Mouse (Mus musculus): ENCODE results near the gene Vmn2r81. TPM values are rescaled to one million over a fixed set of nuclear protein-coding genes. Genes with fewer than 3 reads are reported as not detected.

Vmn2r81 gene
- total RNA-seq (2023): not detected in 4 replicates

DNA sequence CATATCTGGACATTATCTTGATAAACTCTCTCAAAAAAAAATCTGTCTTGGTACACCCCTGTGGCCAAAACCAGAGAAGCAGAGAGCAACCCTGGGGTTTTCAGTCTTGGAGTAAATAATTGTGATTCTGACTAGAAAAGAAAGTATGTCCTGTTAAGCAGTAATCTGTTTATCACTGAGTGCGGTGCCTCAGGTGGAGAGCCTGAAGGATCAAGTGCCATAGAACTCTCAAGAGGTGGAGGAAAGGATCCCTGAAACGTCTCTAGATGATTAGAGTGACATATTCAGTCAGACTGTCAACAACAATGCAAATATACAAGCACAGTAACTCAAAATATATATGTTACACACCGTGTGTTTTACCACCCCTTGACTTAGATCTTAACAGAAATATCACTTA lies at the start of gene Vmn2r81:
Vmn2r81 (plus strand) TSS at position 301 of the 400 bp plus-strand sequence.

Other genes starting within 250 kb of the Vmn2r81 start
- not detected in 4 replicates for gene Olfr1351, start 235.2 kb upstream of the Vmn2r81 start, total RNA-seq (2023)
- not detected in 4 replicates for gene Olfr57, start 219.0 kb upstream of the Vmn2r81 start, total RNA-seq (2023)
- 16.9 to 20.4 TPM (median 19.5 TPM) in 4 replicates for gene 2610008E11Rik, start 150.1 kb upstream of the Vmn2r81 start, total RNA-seq (2023)
- gene Vmn2r80, start 98.9 kb upstream of the Vmn2r81 start, total RNA-seq (2023): not detected in 4 replicates
- not detected in 4 replicates for gene Vmn2r82, start 108.8 kb downstream of the Vmn2r81 start, total RNA-seq (2023)
- gene Vmn2r83, start 221.0 kb downstream of the Vmn2r81 start, total RNA-seq (2023): not detected in 4 replicates